Mouse (Mus musculus) cortical plate, adult 2 months (tissue): ENCODE results near the gene Acot7. TPM values are rescaled to one million over a fixed set of nuclear protein-coding genes. Genes with fewer than 3 reads are reported as not detected.
A peak's percentile ranks its signal among the peaks of the same experiment; 100 is the strongest.

Experiments used
- H3K27ac ChIP-seq: fragments of 200-500 bp; 2 replicates; pipeline ENCODE4 v1.5.1; 2012; ENCODE audit warnings: low read length, control low read depth, inconsistent platforms; ENCODE audit not compliant: insufficient read depth
- H3K4me1 ChIP-seq: fragments of 200-500 bp; 2 replicates; pipeline ENCODE4 v1.6.1; 2011; ENCODE audit warnings: low read length; ENCODE audit not compliant: control insufficient read depth, insufficient read depth
- H3K4me3 ChIP-seq: fragments of 200-500 bp; 2 replicates; pipeline ENCODE4 v1.5.1; 2011; ENCODE audit warnings: mild to moderate bottlenecking, low read length, control low read depth; ENCODE audit not compliant: insufficient read depth
- CTCF ChIP-seq: fragments of 200-500 bp; IDR thresholded peaks from 2 replicates; pipeline ENCODE4 v1.5.1; 2011; ENCODE audit warnings: mild to moderate bottlenecking, control low read depth, low read length; ENCODE audit not compliant: insufficient read depth; ENCODE audit errors: extremely low read depth
- POLR2A ChIP-seq: fragments of 200-500 bp; IDR thresholded peaks from 2 replicates; pipeline ENCODE4 v1.6.1; 2011; ENCODE audit warnings: mild to moderate bottlenecking, low read length, control low read depth; ENCODE audit not compliant: insufficient read depth; ENCODE audit errors: extremely low read depth
- polyA plus RNA-seq: library from polyadenylated mRNA; depleted of rRNA; stranded (reverse); fragments of >200 nt; gene quantifications from 2 replicates; pipeline ENCODE4 v1.2.3, GENCODE M21; 2012

Gene Acot7
- polyA plus RNA-seq, 1 experiment = 333 TPM

GRCm38 (mm10) chr4:152151451-152151965, 26.4 kb upstream of the Acot7 start:
- Histone ChIP-seq H3K27ac (no peak overlapping the region), H3K4me3 (no peak overlapping the region), H3K4me1 (no peaks in the 10 kb centered on the region)
- TF ChIP-seq POLR2A (no peak), CTCF (no peak)

- no peak for TF ChIP-seq CTCF
- no peak for TF ChIP-seq POLR2A
- no peak within 1 kb of the TSS for H3K4me3 ChIP-seq
Observed at GRCm38 (mm10) chr4:152151966-152152544, 25.9 kb upstream of the Acot7 start, which contains the start of gene Espn. TSS of gene Espn (minus strand) at chr4:152152371.

GRCm38 (mm10) chr4:152153771-152154177, 24.2 kb upstream of the Acot7 start:
- TF ChIP-seq POLR2A (no peak), CTCF (peak; percentile 70)
- no peaks in the 10 kb centered on the region for H3K4me1 ChIP-seq
- H3K4me3 ChIP-seq = 0 out of 2 replicates have a peak overlapping the region, but pooled peaks have one; percentile 2
- H3K27ac ChIP-seq = no peak overlapping the region

More at GRCm38 (mm10) chr4:152151966-152152544, 25.9 kb upstream of the Acot7 start, which contains the start of gene Espn:
- no peaks in the 10 kb centered on the region for H3K4me1 ChIP-seq
- no peak within 1 kb of the TSS for H3K27ac ChIP-seq

- H3K4me1 ChIP-seq = no peaks in the 10 kb centered on the region
- no peak overlapping the region for H3K27ac ChIP-seq
- no peak overlapping the region for H3K4me3 ChIP-seq
- TF ChIP-seq POLR2A = no peak
- no peak for TF ChIP-seq CTCF
Observed at GRCm38 (mm10) chr4:152155019-152155418, 22.9 kb upstream of the Acot7 start.

- TF ChIP-seq CTCF (peak; percentile 68), POLR2A (no peak)
- no peak overlapping the region for H3K27ac ChIP-seq
- no peaks in the 10 kb centered on the region for H3K4me1 ChIP-seq
- H3K4me3 ChIP-seq = no peak overlapping the region
Observed at GRCm38 (mm10) chr4:152157779-152158584, 20.0 kb upstream of the Acot7 start.

GRCm38 (mm10) chr4:152158585-152159284, 19.2 kb upstream of the Acot7 start, which contains the start of gene Hes2:
TSS of gene Hes2 (plus strand) at chr4:152158867.
- no peak within 1 kb of the TSS for H3K4me3 ChIP-seq
- H3K27ac ChIP-seq = no peak within 1 kb of the TSS
- H3K4me1 ChIP-seq = no peaks in the 10 kb centered on the region
- TF ChIP-seq CTCF (no peak), POLR2A (no peak)

- H3K4me3 ChIP-seq = no peak overlapping the region
- no peak for TF ChIP-seq CTCF
- TF ChIP-seq POLR2A = no peak
Observed at GRCm38 (mm10) chr4:152159285-152159678, 18.7 kb upstream of the Acot7 start.

GRCm38 (mm10) chr4:152160748-152161147, 17.2 kb upstream of the Acot7 start:
- no peak overlapping the region for H3K4me3 ChIP-seq
- H3K27ac ChIP-seq = no peak overlapping the region
- H3K4me1 ChIP-seq = no peaks in the 10 kb centered on the region
- TF ChIP-seq CTCF (no peak), POLR2A (no peak)

More at GRCm38 (mm10) chr4:152159285-152159678, 18.7 kb upstream of the Acot7 start:
- H3K4me1 ChIP-seq = no peaks in the 10 kb centered on the region
- H3K27ac ChIP-seq = no peak overlapping the region

GRCm38 (mm10) chr4:152161601-152162000, 16.3 kb upstream of the Acot7 start:
- no peak overlapping the region for H3K27ac ChIP-seq
- no peak overlapping the region for H3K4me3 ChIP-seq
- no peaks in the 10 kb centered on the region for H3K4me1 ChIP-seq
- TF ChIP-seq POLR2A = no peak
- no peak for TF ChIP-seq CTCF
